Mouse (Mus musculus): ENCODE measurements around the gene Fam104a. TPM values are rescaled to one million over a fixed set of nuclear protein-coding genes. Genes with fewer than 3 reads are reported as not detected.

Fam104a gene
- polyA plus RNA-seq, 1 experiment from 2014 or later, result 49.9 TPM

DNA sequence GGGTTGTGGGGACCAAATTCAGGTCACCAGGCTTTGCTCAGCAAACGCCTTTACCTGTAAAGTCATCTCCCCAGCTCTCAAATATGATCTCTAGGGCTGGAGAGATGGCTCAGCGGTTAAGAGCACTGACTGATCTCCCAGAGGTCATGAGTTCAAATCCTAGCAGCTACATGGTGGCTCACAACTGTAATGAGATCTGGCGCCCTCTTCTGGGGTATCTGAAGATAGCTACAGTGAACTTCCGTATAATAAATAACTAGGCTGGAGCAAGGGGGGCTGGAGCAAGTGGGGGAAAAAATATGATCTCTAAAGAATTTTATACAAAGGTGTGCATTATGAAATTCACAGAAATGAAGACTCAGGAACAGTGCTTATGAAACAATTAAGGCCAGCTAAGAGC, 56.2 kb downstream of the Fam104a start:
- H3K4me3 ChIP-seq (ENCODE audit: low read depth, low read length), result no peak overlapping the region
- DNase-seq (ENCODE audit: low spot score) (peak; percentile 47), ATAC-seq (ENCODE audit: low FRiP score) (no peak)
- H3K9ac ChIP-seq (ENCODE audit: low read depth, low read length), result no peak overlapping the region
- no peaks in the 10 kb centered on the region for H3K36me3 ChIP-seq (ENCODE audit: control insufficient read depth, insufficient read depth, low read length)
- H3K9me3 ChIP-seq (ENCODE audit: control insufficient read depth, low read length), result no peaks in the 10 kb centered on the region
- no peaks in the 10 kb centered on the region for H3K4me1 ChIP-seq (replicated peaks; ENCODE audit: control insufficient read depth, insufficient read depth, low read length)
- H3K4me2 ChIP-seq (replicated peaks; ENCODE audit: low read depth, low read length), result no peak overlapping the region
- H3K27me3 ChIP-seq (ENCODE audit: control insufficient read depth, insufficient read depth, low read length), result no peaks in the 10 kb centered on the region
- WGBS, result 55% methylated on average over 4 of the region's 4 CpGs
- no peak overlapping the region for H3K27ac ChIP-seq (ENCODE audit: low read depth, low read length)

DNA sequence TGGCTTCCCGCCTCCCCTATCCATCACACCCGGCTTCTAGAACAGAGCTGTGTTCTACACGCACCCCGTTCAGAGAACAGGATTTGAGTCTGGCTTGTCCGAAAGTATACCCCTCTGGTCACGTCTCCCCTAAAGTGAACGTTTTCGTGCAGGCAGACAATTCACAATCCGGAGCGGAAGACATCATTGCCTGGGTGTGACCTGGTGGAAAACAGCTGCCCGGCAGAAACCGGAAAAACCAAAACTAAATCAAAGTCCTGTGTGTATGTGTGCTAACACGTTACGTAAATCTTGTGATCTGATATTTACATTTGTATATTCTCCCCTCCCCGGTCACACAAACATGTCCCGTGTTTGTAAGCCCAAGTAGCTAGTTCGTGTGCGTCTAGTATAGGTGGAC, 58.5 kb downstream of the Fam104a start:
- ATAC-seq (ENCODE audit: low FRiP score), result no peak
- 94% methylated on average over 18 of the region's 18 CpGs for WGBS
- peaks cover 4% of the 10 kb centered on the region; the same call in 1 of the 2 replicates for H3K4me1 ChIP-seq (replicated peaks; ENCODE audit: control insufficient read depth, insufficient read depth, low read length)

DNA sequence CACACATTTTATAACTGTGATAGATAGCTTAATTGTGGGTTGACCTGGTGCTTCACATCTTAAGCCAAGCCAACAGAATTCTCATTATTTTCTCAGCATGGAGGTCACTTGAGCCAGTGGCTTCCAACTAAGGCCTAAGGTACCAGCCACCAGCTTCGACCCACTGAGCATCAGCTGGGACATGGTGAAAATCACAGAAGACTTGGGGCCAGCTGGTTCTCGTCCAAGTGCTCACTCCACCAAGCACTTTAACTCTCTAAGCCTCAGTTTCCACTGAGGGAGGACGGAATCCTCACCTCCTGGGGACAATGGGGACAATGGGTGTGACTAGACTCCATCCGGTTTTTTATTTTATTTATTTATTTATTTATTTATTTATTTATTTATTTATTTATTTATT, 61.9 kb downstream of the Fam104a start:
- no peak overlapping the region for H3K9ac ChIP-seq (ENCODE audit: low read depth, low read length)
- ATAC-seq (ENCODE audit: low FRiP score), result no peak
- no peak overlapping the region for H3K4me3 ChIP-seq (ENCODE audit: low read depth, low read length)
- H3K4me1 ChIP-seq (replicated peaks; ENCODE audit: control insufficient read depth, insufficient read depth, low read length), result peaks cover 11% of the 10 kb centered on the region
- H3K27me3 ChIP-seq (ENCODE audit: control insufficient read depth, insufficient read depth, low read length), result peaks cover 13% of the 10 kb centered on the region
- no peaks in the 10 kb centered on the region for H3K9me3 ChIP-seq (ENCODE audit: control insufficient read depth, low read length)
- no peak overlapping the region for H3K4me2 ChIP-seq (replicated peaks; ENCODE audit: low read depth, low read length)
- H3K36me3 ChIP-seq (ENCODE audit: control insufficient read depth, insufficient read depth, low read length), result no peaks in the 10 kb centered on the region
- no peak overlapping the region for H3K27ac ChIP-seq (ENCODE audit: low read depth, low read length)
- WGBS, result 88% methylated on average over 4 of the region's 4 CpGs
- no peak for DNase-seq (ENCODE audit: low spot score)

More for the DNA sequence above, 58.5 kb downstream of the Fam104a start:
- H3K36me3 ChIP-seq (ENCODE audit: control insufficient read depth, insufficient read depth, low read length), result no peaks in the 10 kb centered on the region
- H3K27ac ChIP-seq (ENCODE audit: low read depth, low read length), result no peak overlapping the region
- H3K4me2 ChIP-seq (replicated peaks; ENCODE audit: low read depth, low read length), result no peak overlapping the region
- H3K27me3 ChIP-seq (ENCODE audit: control insufficient read depth, insufficient read depth, low read length), result peaks cover 4% of the 10 kb centered on the region
- H3K9me3 ChIP-seq (ENCODE audit: control insufficient read depth, low read length), result no peaks in the 10 kb centered on the region
- H3K4me3 ChIP-seq (ENCODE audit: low read depth, low read length), result no peak overlapping the region
- no peak overlapping the region for H3K9ac ChIP-seq (ENCODE audit: low read depth, low read length)
- no peak for DNase-seq (ENCODE audit: low spot score)

DNA sequence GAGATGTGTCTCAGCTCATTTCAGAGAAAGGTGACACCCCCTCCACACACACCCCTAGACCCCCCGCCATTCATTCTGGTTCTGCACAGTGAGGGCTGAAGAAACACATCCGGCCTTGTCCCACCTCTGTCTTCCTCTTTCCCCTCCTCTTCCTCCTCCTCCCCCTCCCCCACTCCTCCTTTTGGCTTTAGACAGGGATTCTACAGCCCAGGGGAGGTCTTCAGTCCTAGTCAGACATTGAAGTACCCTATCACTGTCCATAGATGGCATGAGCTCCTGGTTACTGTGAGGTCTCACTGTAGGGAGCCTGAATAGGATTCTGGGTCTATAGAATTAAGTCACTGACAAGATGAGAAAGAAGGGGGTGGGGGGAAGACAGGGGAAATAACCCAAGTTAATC, 63.0 kb downstream of the Fam104a start:
- Histone ChIP-seq H3K4me1 (replicated peaks; ENCODE audit: control insufficient read depth, insufficient read depth, low read length) (peaks cover 11% of the 10 kb centered on the region), H3K27ac (ENCODE audit: low read depth, low read length) (no peak overlapping the region), H3K4me2 (replicated peaks; ENCODE audit: low read depth, low read length) (peak overlapping the region; percentile 91), H3K9ac (ENCODE audit: low read depth, low read length) (no peak overlapping the region), H3K9me3 (ENCODE audit: control insufficient read depth, low read length) (no peaks in the 10 kb centered on the region), H3K27me3 (ENCODE audit: control insufficient read depth, insufficient read depth, low read length) (peaks cover 13% of the 10 kb centered on the region), H3K4me3 (ENCODE audit: low read depth, low read length) (peak overlapping the region; percentile 52), H3K36me3 (ENCODE audit: control insufficient read depth, insufficient read depth, low read length) (no peaks in the 10 kb centered on the region)
- DNase-seq (ENCODE audit: low spot score) (no peak), ATAC-seq (ENCODE audit: low FRiP score) (no peak)
- WGBS, result 52% methylated on average over 2 of the region's 2 CpGs

DNA sequence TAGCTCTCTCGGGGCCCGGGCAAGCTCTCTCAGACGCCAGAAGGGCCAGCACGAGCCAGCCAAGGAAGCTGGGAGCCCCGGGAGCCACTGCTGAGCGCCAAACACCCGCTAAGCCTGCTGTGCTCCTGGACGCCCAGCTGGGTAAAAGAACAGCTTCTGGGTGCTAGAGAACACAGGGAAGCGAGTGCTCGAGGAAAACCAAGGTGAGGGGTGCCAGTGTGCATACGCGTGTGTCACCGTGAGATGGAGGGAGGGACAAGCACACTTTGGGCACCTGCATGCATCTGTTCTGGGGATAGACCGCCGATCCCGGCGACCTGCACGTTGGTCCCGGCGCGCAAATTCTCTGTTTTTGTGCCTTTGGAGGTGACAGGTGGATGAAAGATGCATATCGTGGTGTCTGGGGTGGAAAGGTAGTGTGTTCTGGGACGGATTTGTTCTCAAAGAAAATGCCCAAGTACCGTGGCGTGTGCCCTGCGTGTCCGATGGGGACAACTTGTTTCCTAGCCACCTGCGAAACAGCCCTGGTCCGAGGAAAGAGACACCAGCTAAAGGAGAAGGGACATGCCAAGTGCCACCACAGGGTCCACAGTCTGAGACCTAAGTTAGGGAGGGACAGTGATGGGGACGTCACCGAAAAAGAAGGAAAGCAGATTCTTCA, 64.4 kb downstream of the Fam104a start:
- H3K4me1 ChIP-seq (replicated peaks; ENCODE audit: control insufficient read depth, insufficient read depth, low read length), result peaks cover 11% of the 10 kb centered on the region
- H3K9ac ChIP-seq (ENCODE audit: low read depth, low read length), result peak overlapping the region; percentile 68
- no peaks in the 10 kb centered on the region for H3K36me3 ChIP-seq (ENCODE audit: control insufficient read depth, insufficient read depth, low read length)
- H3K27ac ChIP-seq (ENCODE audit: low read depth, low read length), result peak overlapping the region; percentile 42; the same call in 1 of the 2 replicates
- WGBS, result 4% methylated on average over 31 of the region's 31 CpGs
- ATAC-seq (ENCODE audit: low FRiP score) (0 out of 2 replicates have a peak, but pooled peaks have one; percentile 6), DNase-seq (ENCODE audit: low spot score) (peak; percentile 47)
- peak overlapping the region; percentile 52 for H3K4me3 ChIP-seq (ENCODE audit: low read depth, low read length)
- peaks cover 13% of the 10 kb centered on the region for H3K27me3 ChIP-seq (ENCODE audit: control insufficient read depth, insufficient read depth, low read length)
- no peaks in the 10 kb centered on the region for H3K9me3 ChIP-seq (ENCODE audit: control insufficient read depth, low read length)
- peak overlapping the region; percentile 91 for H3K4me2 ChIP-seq (replicated peaks; ENCODE audit: low read depth, low read length)

DNA sequence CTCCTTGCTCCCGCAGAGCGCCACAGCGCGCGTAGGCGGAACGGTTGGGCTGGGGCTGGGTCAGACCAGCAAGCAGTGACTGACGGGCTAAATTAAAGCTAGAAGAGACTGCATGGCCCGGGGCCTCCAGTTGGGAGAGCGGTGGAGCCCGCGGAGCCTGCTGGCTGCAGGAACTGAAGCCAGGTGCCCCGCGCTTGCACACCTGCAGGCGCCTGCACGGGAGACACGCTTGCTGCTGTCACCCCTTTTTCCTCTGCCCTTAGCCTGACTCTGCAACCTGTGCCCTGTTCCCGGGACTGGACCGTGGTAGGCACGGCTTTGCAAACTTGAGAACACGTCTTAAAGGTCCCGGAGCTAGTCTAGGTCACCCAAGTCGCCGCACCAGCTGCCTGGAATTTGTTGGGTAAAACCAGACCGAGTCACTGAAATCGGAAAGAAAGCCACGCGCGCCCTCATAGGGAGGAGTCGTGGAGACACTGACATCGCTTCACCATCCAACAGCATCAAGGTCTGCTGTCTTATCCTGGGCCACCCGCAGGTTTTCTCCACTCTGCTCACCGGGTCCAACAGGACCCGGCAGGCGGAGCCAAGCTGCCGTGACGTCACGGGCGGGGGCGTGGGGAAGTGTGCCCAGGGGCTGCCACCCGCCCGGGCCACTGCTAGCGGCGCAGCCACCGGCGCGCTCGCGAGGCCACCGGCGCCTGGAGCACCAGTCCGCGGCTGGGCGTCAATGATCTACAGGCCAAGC, 65.1 kb downstream of the Fam104a start, which contains the start of gene Sstr2:
TSS of gene Sstr2 (plus strand) at position 671 of the 748 bp plus-strand sequence.
- peak within 1 kb of the TSS; percentile 68 for H3K9ac ChIP-seq (ENCODE audit: low read depth, low read length)
- no peaks in the 10 kb centered on the region for H3K36me3 ChIP-seq (ENCODE audit: control insufficient read depth, insufficient read depth, low read length)
- peaks cover 11% of the 10 kb centered on the region for H3K4me1 ChIP-seq (replicated peaks; ENCODE audit: control insufficient read depth, insufficient read depth, low read length)
- peaks cover 13% of the 10 kb centered on the region for H3K27me3 ChIP-seq (ENCODE audit: control insufficient read depth, insufficient read depth, low read length)
- H3K4me3 ChIP-seq (ENCODE audit: low read depth, low read length), result peak within 1 kb of the TSS; percentile 52
- peak within 1 kb of the TSS; percentile 54; the same call in 1 of the 2 replicates for H3K27ac ChIP-seq (ENCODE audit: low read depth, low read length)
- H3K4me2 ChIP-seq (replicated peaks; ENCODE audit: low read depth, low read length), result peak within 1 kb of the TSS; percentile 91
- H3K9me3 ChIP-seq (ENCODE audit: control insufficient read depth, low read length), result no peaks in the 10 kb centered on the region
- ATAC-seq (ENCODE audit: low FRiP score), result peak; percentile 76
- DNase-seq (ENCODE audit: low spot score), result peak; percentile 84
- 1% methylated on average over 54 of the region's 54 CpGs for WGBS

DNA sequence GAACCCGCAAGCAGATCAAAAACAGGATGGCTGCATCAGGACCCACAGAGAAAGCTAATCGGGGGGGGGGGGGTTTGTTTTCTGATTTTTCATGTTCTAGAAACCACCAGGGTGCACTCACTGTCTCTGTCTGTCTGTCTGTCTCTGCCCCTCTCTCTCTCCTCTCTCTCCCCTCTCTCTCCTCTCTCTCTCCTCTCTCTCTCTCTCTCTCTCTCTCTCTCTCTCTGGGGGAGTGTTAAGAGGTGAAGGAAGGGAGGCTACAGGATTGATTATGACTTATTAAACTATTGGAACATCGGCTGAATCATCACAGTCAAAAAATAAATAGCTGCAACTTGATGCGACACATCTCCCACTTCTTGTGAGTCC, 65.7 kb downstream of the Fam104a start:
- Histone ChIP-seq H3K36me3 (ENCODE audit: control insufficient read depth, insufficient read depth, low read length) (no peaks in the 10 kb centered on the region), H3K9ac (ENCODE audit: low read depth, low read length) (no peak overlapping the region; the same call in 1 of the 2 replicates), H3K27ac (ENCODE audit: low read depth, low read length) (peak overlapping the region; percentile 54; the same call in 1 of the 2 replicates), H3K4me2 (replicated peaks; ENCODE audit: low read depth, low read length) (peak overlapping the region; percentile 91), H3K4me1 (replicated peaks; ENCODE audit: control insufficient read depth, insufficient read depth, low read length) (peaks cover 11% of the 10 kb centered on the region), H3K9me3 (ENCODE audit: control insufficient read depth, low read length) (no peaks in the 10 kb centered on the region), H3K4me3 (ENCODE audit: low read depth, low read length) (peak overlapping the region; percentile 52), H3K27me3 (ENCODE audit: control insufficient read depth, insufficient read depth, low read length) (peaks cover 13% of the 10 kb centered on the region)
- no peak for DNase-seq (ENCODE audit: low spot score)
- WGBS, result 28% methylated on average over 4 of the region's 4 CpGs
- peak; percentile 8; the same call in 1 of the 2 replicates for ATAC-seq (ENCODE audit: low FRiP score)

DNA sequence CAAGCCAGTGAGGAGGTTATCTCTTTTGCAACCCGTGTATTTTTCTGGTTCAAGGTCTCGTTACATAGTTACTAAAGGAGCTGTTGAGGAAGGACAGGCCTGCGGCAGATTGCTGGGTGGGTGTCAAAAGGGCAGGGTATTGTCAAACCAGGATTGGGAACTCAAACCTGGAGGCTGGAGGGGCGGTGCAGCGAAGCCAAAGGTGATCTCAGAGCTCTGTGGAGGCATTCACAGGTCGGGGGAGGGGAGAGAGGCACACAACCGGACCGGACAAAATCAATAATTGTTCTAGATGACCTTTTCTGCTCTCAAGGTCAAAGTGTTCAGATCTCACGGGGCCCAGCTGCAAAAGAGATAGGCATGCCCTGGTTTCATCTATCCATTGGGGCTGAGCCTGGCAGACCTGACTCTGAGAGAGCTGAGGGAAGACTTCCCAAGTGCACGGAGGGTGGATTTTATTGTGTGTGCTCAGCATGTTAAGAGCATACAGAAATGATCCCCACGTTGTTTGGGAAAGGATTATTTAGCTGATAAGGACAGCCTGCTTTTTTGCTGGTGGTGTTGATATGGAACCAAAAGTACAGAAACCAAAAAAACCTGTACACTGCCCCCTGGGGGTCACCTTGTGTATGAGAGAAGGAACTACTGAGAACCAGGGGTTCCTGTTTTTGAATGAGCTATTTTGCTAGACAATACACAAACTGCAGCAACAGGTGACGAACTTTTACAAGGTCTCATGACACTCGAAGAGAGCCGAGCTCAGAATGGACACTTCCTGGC, 66.6 kb downstream of the Fam104a start:
- DNase-seq (ENCODE audit: low spot score) (peak; percentile 81), ATAC-seq (ENCODE audit: low FRiP score) (no peak)
- Histone ChIP-seq H3K36me3 (ENCODE audit: control insufficient read depth, insufficient read depth, low read length) (no peaks in the 10 kb centered on the region), H3K27me3 (ENCODE audit: control insufficient read depth, insufficient read depth, low read length) (peaks cover 13% of the 10 kb centered on the region), H3K9ac (ENCODE audit: low read depth, low read length) (no peak overlapping the region), H3K27ac (ENCODE audit: low read depth, low read length) (no peak overlapping the region), H3K4me3 (ENCODE audit: low read depth, low read length) (no peak overlapping the region), H3K4me1 (replicated peaks; ENCODE audit: control insufficient read depth, insufficient read depth, low read length) (peaks cover 11% of the 10 kb centered on the region), H3K9me3 (ENCODE audit: control insufficient read depth, low read length) (no peaks in the 10 kb centered on the region), H3K4me2 (replicated peaks; ENCODE audit: low read depth, low read length) (no peak overlapping the region)
- 38% methylated on average over 14 of the region's 14 CpGs for WGBS
